8 mouse cellular contexts compared by ENCODE assay signal in genomic region chr1:152386188-152386835, GRCm38 (mm10). TPM values are rescaled to one million over a fixed set of nuclear protein-coding genes. Genes with fewer than 3 reads are reported as not detected.
DNase-seq lines count a peak whose midpoint lies in the region; ATAC-seq and TF ChIP-seq lines count a peak whose summit lies in the region.

Gene Tsen15 (minus strand): TSS chr1:152386688.

- H3K9me3 ChIP-seq in MEL (replicated peaks; ENCODE audit: insufficient read depth, low read length): no peaks in the 10 kb centered on the region
- H3K9me3 ChIP-seq in forebrain, postnatal 0 days (ENCODE audit: low read length): no peaks in the 10 kb centered on the region
- H3K9me3 ChIP-seq in neural tube, embryonic 15.5 days (replicated peaks): no peaks in the 10 kb centered on the region

- under 1% methylated on average over 57 of the region's 57 CpGs for WGBS in cerebellum, adult 2 months
- 3% methylated on average over 50 of the region's 57 CpGs for WGBS in forebrain, postnatal 0 days
- WGBS in lung, adult 2 months: under 1% methylated on average over 57 of the region's 57 CpGs
- WGBS in neural tube, embryonic 15.5 days: under 1% methylated on average over 57 of the region's 57 CpGs

- H3K4me1 ChIP-seq in MEL (ENCODE audit: control insufficient read depth in 1 of 2, insufficient read depth in 2 of 2, low read length in 2 of 2): peaks cover 12 to 14% of the 10 kb centered on the region in 2 experiments; a peak in 3 of 4 replicates
- no peaks in the 10 kb centered on the region for H3K4me1 ChIP-seq in cerebellum, adult 2 months (ENCODE audit: control insufficient read depth, insufficient read depth, low read length)
- H3K4me1 ChIP-seq in forebrain, postnatal 0 days (ENCODE audit: insufficient read depth): no peaks in the 10 kb centered on the region
- H3K4me1 ChIP-seq in lung, adult 2 months (ENCODE audit: control insufficient read depth, insufficient read depth, low read length): 0 out of 2 replicates have a peak, but pooled peaks cover 2% of the 10 kb centered on the region
- H3K4me1 ChIP-seq in neural tube, embryonic 15.5 days: peaks cover 8% of the 10 kb centered on the region

- peak within 1 kb of the TSS; percentile 72 for H3K4me2 ChIP-seq in forebrain, postnatal 0 days (ENCODE audit: low read depth)
- peak within 1 kb of the TSS; percentile 68 for H3K4me2 ChIP-seq in neural tube, embryonic 15.5 days

- H3K27me3 ChIP-seq in MEL (ENCODE audit: control insufficient read depth in 1 of 2, insufficient read depth in 2 of 2, low read length in 2 of 2): no peaks in the 10 kb centered on the region; a peak in 1 of 4 replicates
- H3K27me3 ChIP-seq in cerebellum, adult 2 months (ENCODE audit: control insufficient read depth, insufficient read depth, low read length): no peaks in the 10 kb centered on the region
- H3K27me3 ChIP-seq in forebrain, postnatal 0 days (ENCODE audit: insufficient read depth, low read length): no peaks in the 10 kb centered on the region
- H3K27me3 ChIP-seq in neural tube, embryonic 15.5 days (replicated peaks): no peaks in the 10 kb centered on the region

- peak; percentile 89 for DNase-seq in MEL (ENCODE audit: low read depth, low spot score)
- DNase-seq in cerebellum, adult 2 months: peak; percentile 88 to 92
- DNase-seq in forebrain, postnatal 0 days: peak; percentile 76
- peak; percentile 89 to 91 for DNase-seq in heart, postnatal 36 days
- peak; percentile 83 to 89 for DNase-seq in layer of hippocampus, adult 2 months (ENCODE audit: low spot score in 2 of 2)
- peak; percentile 88 for DNase-seq in lung, adult 2 months
- DNase-seq in testis, postnatal 10 days (ENCODE audit: low spot score): peak; percentile 90

- no peak for TF ChIP-seq RAD21 in MEL (IDR thresholded peaks at IDR 0.05; ENCODE audit: low read depth, low read length)

- H3K4me3 ChIP-seq in MEL (ENCODE audit: control insufficient read depth in 1 of 2, insufficient read depth in 1 of 2, low read depth in 2 of 2, low read length in 2 of 2): peak within 1 kb of the TSS; percentile 83 to 96
- H3K4me3 ChIP-seq in cerebellum, adult 2 months (replicated peaks; ENCODE audit: insufficient read depth, low read depth, low read length): peak within 1 kb of the TSS; percentile 90
- H3K4me3 ChIP-seq in forebrain, postnatal 0 days (ENCODE audit: low read depth, low read length): peak within 1 kb of the TSS; percentile 69
- H3K4me3 ChIP-seq in layer of hippocampus, adult 2 months: peak within 1 kb of the TSS; percentile 75
- H3K4me3 ChIP-seq in lung, adult 2 months (replicated peaks; ENCODE audit: extremely low read depth, low read depth, low read length): peak within 1 kb of the TSS; percentile 76
- peak within 1 kb of the TSS; percentile 91 for H3K4me3 ChIP-seq in neural tube, embryonic 15.5 days (replicated peaks)

- peaks cover 23% of the 10 kb centered on the region for H3K79me2 ChIP-seq in MEL (ENCODE audit: control insufficient read depth, insufficient read depth, low read length, poor library complexity)

- H3K36me3 ChIP-seq in MEL (ENCODE audit: control insufficient read depth in 1 of 2, insufficient read depth in 2 of 2, low read length in 2 of 2): peaks cover 18% of the 10 kb centered on the region in 2 experiments
- no peaks in the 10 kb centered on the region for H3K36me3 ChIP-seq in forebrain, postnatal 0 days (ENCODE audit: insufficient read depth)
- no peaks in the 10 kb centered on the region for H3K36me3 ChIP-seq in neural tube, embryonic 15.5 days

- TF ChIP-seq CTCF in MEL (IDR thresholded peaks at IDR 0.05 in 2 of 3, conservative IDR thresholded peaks at IDR 0.05 in 1 of 3; ENCODE audit: control insufficient read depth in 1 of 3, insufficient read depth in 1 of 3, low read depth in 2 of 3, low read length in 3 of 3, poor library complexity in 1 of 3, severe bottlenecking in 1 of 3): no peak
- TF ChIP-seq CTCF in cerebellum, adult 2 months (IDR thresholded peaks at IDR 0.05; ENCODE audit: borderline replicate concordance, insufficient read depth, low read depth, low read length): no peak
- TF ChIP-seq CTCF in forebrain, postnatal 0 days (IDR thresholded peaks at IDR 0.05; ENCODE audit: low read depth): no peak
- no peak for TF ChIP-seq CTCF in layer of hippocampus, adult 2 months (conservative IDR thresholded peaks at IDR 0.05)
- TF ChIP-seq CTCF in lung, adult 2 months (IDR thresholded peaks at IDR 0.05; ENCODE audit: insufficient read depth, low read length): no peak

- TF ChIP-seq EP300 in MEL (IDR thresholded peaks at IDR 0.05; ENCODE audit: low read depth in 1 of 2, low read length in 2 of 2): no peak

- TF ChIP-seq POLR2A in MEL (IDR thresholded peaks at IDR 0.05; ENCODE audit: control insufficient read depth in 1 of 2, insufficient read depth in 1 of 2, low read depth in 1 of 2, low read length in 2 of 2, poor library complexity in 1 of 2): peak; percentile 63 to 72; a peak in 3 of 4 replicates
- peak; percentile 59 for TF ChIP-seq POLR2A in cerebellum, adult 2 months (IDR thresholded peaks at IDR 0.05; ENCODE audit: borderline replicate concordance, insufficient read depth, low read length)
- peak; percentile 40; the same call in 1 of the 2 replicates for TF ChIP-seq POLR2A in lung, adult 2 months (IDR thresholded peaks at IDR 0.05; ENCODE audit: borderline replicate concordance, extremely low read depth, low read depth, low read length)

- peak; percentile 99 for ATAC-seq in forebrain, postnatal 0 days
- peak; percentile 98 for ATAC-seq in neural tube, embryonic 15.5 days (ENCODE audit: low FRiP score)

- intact Hi-C loops in heart, postnatal 36 days (cut with DNase I): loop anchor here (5.0 kb wide), 1 partner anchor 126 kb away; no protein-coding TSS in a partner anchor

- peak within 1 kb of the TSS; percentile 77 for H3K27ac ChIP-seq in MEL (ENCODE audit: control insufficient read depth, low read depth, low read length)
- no peak within 1 kb of the TSS; the same call in 1 of the 2 replicates for H3K27ac ChIP-seq in cerebellum, adult 2 months (ENCODE audit: insufficient read depth, low read length)
- H3K27ac ChIP-seq in forebrain, postnatal 0 days (ENCODE audit: low read depth, low read length): no peak within 1 kb of the TSS
- peak within 1 kb of the TSS; percentile 90 for H3K27ac ChIP-seq in layer of hippocampus, adult 2 months
- no peak within 1 kb of the TSS for H3K27ac ChIP-seq in neural tube, embryonic 15.5 days (replicated peaks)

- peak within 1 kb of the TSS; percentile 93 for H3K9ac ChIP-seq in MEL (ENCODE audit: control insufficient read depth, low read depth, low read length, poor library complexity, severe bottlenecking)
- H3K9ac ChIP-seq in forebrain, postnatal 0 days: peak within 1 kb of the TSS; percentile 74
- H3K9ac ChIP-seq in neural tube, embryonic 15.5 days (replicated peaks): peak within 1 kb of the TSS; percentile 92

TF ChIP-seq in MEL, 35 proteins besides CTCF, POLR2A, EP300 and RAD21:
- TF ChIP-seq MYC (IDR thresholded peaks at IDR 0.05; ENCODE audit: low read depth, low read length) (peak; percentile 30; the same call in 1 of the 2 replicates), TBP (IDR thresholded peaks at IDR 0.05; ENCODE audit: low read depth, low read length) (peak; percentile 72; the same call in 1 of the 2 replicates), MAZ (IDR thresholded peaks at IDR 0.05; ENCODE audit: low read depth, low read length) (peak; percentile 52; the same call in 1 of the 2 replicates), E2F4 (IDR thresholded peaks at IDR 0.05; ENCODE audit: borderline replicate concordance, low read depth, low read length) (peak; percentile 80; the same call in 1 of the 2 replicates), TCF12 (IDR thresholded peaks at IDR 0.05; ENCODE audit: low read depth, low read length) (peak; percentile 84), ELF1 (IDR thresholded peaks at IDR 0.05; ENCODE audit: low read depth, low read length) (peak; percentile 63; the same call in 1 of the 2 replicates), POLR2AphosphoS2 (IDR thresholded peaks at IDR 0.05; ENCODE audit: low read length) (no peak; the same call in 1 of the 2 replicates), ZNF384 (IDR thresholded peaks at IDR 0.05; ENCODE audit: low read depth, low read length) (peak; percentile 26; the same call in 1 of the 2 replicates), TAL1 (IDR thresholded peaks at IDR 0.05; ENCODE audit: low read length) (no peak), ZMIZ1 (IDR thresholded peaks at IDR 0.05; ENCODE audit: low read depth, low read length) (no peak), SIN3A (IDR thresholded peaks at IDR 0.05; ENCODE audit: low read length) (peak; percentile 83), MAX (IDR thresholded peaks at IDR 0.05; ENCODE audit: low read length) (peak; percentile 80), HCFC1 (IDR thresholded peaks at IDR 0.05; ENCODE audit: low read depth, low read length) (peak; percentile 84), NRF1 (IDR thresholded peaks at IDR 0.05; ENCODE audit: insufficient read depth, low read depth, low read length, poor library complexity, severe bottlenecking) (peak; percentile 56; the same call in 1 of the 2 replicates), MXI1 (IDR thresholded peaks at IDR 0.05; ENCODE audit: low read depth, low read length) (peak; percentile 84), ZKSCAN1 (IDR thresholded peaks at IDR 0.05; ENCODE audit: low read depth, low read length) (no peak), NELFE (IDR thresholded peaks at IDR 0.05; ENCODE audit: low read depth, low read length) (peak; percentile 75), MEF2A (IDR thresholded peaks at IDR 0.05; ENCODE audit: extremely low read depth, insufficient replicate concordance, low read depth, low read length, poor library complexity, severe bottlenecking) (no peak)

RNA-seq across cellular contexts. Expression of gene Tsen15, which starts in this region (rescaled TPM):
- total RNA-seq in MEL (2012; rRNA removed): 60.7 and 68.3 TPM in 2 replicates
- polyA plus RNA-seq in MEL (2012; ENCODE audit: insufficient read depth in 1 of 2, insufficient read length in 2 of 2, low read depth in 1 of 2, low replicate concordance in 2 of 2, missing spikeins in 1 of 2): 100 to 1,000 TPM in 1 of 2 experiments, 10 to 100 TPM in 1; 66.8 to 194 TPM
- polyA plus RNA-seq in cerebellum, adult 2 months (2012; rRNA removed): 46.9 and 47.6 TPM in 2 replicates
- 28.5 and 39.3 TPM in 2 replicates for total RNA-seq in forebrain, postnatal 0 days (2014; rRNA removed)
- 34.9 and 39.4 TPM in 2 replicates for polyA plus RNA-seq in forebrain, postnatal 0 days (2015; fragmentation: Nextera tagmentation; extraction: Ambion mirVana)
- 10 to 100 TPM; 15.2 to 20.2 TPM for total RNA-seq in heart, postnatal 36 days (2021)
- total RNA-seq in layer of hippocampus, adult 2 months (2021): 10 to 100 TPM; 35.3 to 39.3 TPM
- 10.6 and 12.7 TPM in 2 replicates for polyA plus RNA-seq in lung, adult 2 months (2012; rRNA removed)
- polyA plus RNA-seq in neural tube, embryonic 15.5 days (2015; fragmentation: Nextera tagmentation; extraction: Ambion mirVana): 39.4 and 47.6 TPM in 2 replicates

Comparison
In these comparisons a context has a peak if more than half of its experiments do, and no peak if none do; other contexts are left out.
1. H3K27ac ChIP-seq: peak in MEL (single experiment) and layer of hippocampus, adult 2 months (single experiment); none in cerebellum, adult 2 months (single experiment), forebrain, postnatal 0 days (single experiment) and neural tube, embryonic 15.5 days (single experiment).
2. Peak in every context shown above with its lines, with median percentiles within 50 percentile points of each other: DNase-seq, H3K4me3 ChIP-seq, H3K9ac ChIP-seq and POLR2A ChIP-seq.